Mouse (Mus musculus): ENCODE results near the gene Synpo2. TPM values are rescaled to one million over a fixed set of nuclear protein-coding genes. Genes with fewer than 3 reads are reported as not detected.
A peak's percentile ranks its signal among the peaks of the same experiment; 100 is the strongest.

Synpo2 gene
- 0.28 TPM in 1 of 2 replicates, not detected in the other for total RNA-seq (2014; fragmentation: Nextera tagmentation)
- total RNA-seq (2017), result not detected in 2 replicates

GRCm38 (mm10) chr3:123235921-123236320, at the start of gene Synpo2:
TSS of gene Synpo2 (minus strand) at chr3:123236149.
- peak; percentile 95 for ATAC-seq (replicated peaks; ENCODE audit: poor library complexity, severe bottlenecking)

- no peak for ATAC-seq (replicated peaks; ENCODE audit: poor library complexity, severe bottlenecking)
These were observed 49.7 kb upstream of the Synpo2 start for GRCm38 (mm10) chr3:123285649-123286048.

GRCm38 (mm10) chr3:123284284-123284683, 48.3 kb upstream of the Synpo2 start:
- no peak for ATAC-seq (replicated peaks; ENCODE audit: poor library complexity, severe bottlenecking)

- ATAC-seq (replicated peaks; ENCODE audit: poor library complexity, severe bottlenecking), result no peak
These were observed 47.1 kb upstream of the Synpo2 start for GRCm38 (mm10) chr3:123282866-123283615.

- ATAC-seq (replicated peaks; ENCODE audit: poor library complexity, severe bottlenecking), result peak; percentile 65
These were observed 31.8 kb upstream of the Synpo2 start for GRCm38 (mm10) chr3:123267741-123268201.

- peak; percentile 82 for ATAC-seq (replicated peaks; ENCODE audit: poor library complexity, severe bottlenecking)
These were observed 31.1 kb upstream of the Synpo2 start, which contains the start of gene Sec24d for GRCm38 (mm10) chr3:123266753-123267651. TSS of gene Sec24d (plus strand) at chr3:123267455.

GRCm38 (mm10) chr3:123264706-123265105, 28.8 kb upstream of the Synpo2 start:
- no peak for ATAC-seq (replicated peaks; ENCODE audit: poor library complexity, severe bottlenecking)

GRCm38 (mm10) chr3:123258709-123259108, 22.8 kb upstream of the Synpo2 start:
- ATAC-seq (replicated peaks; ENCODE audit: poor library complexity, severe bottlenecking), result no peak

- ATAC-seq (replicated peaks; ENCODE audit: poor library complexity, severe bottlenecking), result peak; percentile 100
These were observed 20.5 kb upstream of the Synpo2 start for GRCm38 (mm10) chr3:123256181-123257101.

- no peak for ATAC-seq (replicated peaks; ENCODE audit: poor library complexity, severe bottlenecking)
These were observed 9.7 kb upstream of the Synpo2 start for GRCm38 (mm10) chr3:123245646-123246045.

- no peak for ATAC-seq (replicated peaks; ENCODE audit: poor library complexity, severe bottlenecking)
These were observed 8.4 kb upstream of the Synpo2 start for GRCm38 (mm10) chr3:123244376-123244775.

GRCm38 (mm10) chr3:123237446-123237845, 1.5 kb upstream of the Synpo2 start:
- no peak for ATAC-seq (replicated peaks; ENCODE audit: poor library complexity, severe bottlenecking)

GRCm38 (mm10) chr3:123237039-123237438, 1.1 kb upstream of the Synpo2 start:
- no peak for ATAC-seq (replicated peaks; ENCODE audit: poor library complexity, severe bottlenecking)

GRCm38 (mm10) chr3:123235495-123235894, 454 bp downstream of the Synpo2 start:
- no peak for ATAC-seq (replicated peaks; ENCODE audit: poor library complexity, severe bottlenecking)

- ATAC-seq (replicated peaks; ENCODE audit: poor library complexity, severe bottlenecking), result no peak
These were observed 1.6 kb downstream of the Synpo2 start for GRCm38 (mm10) chr3:123234191-123234836.

GRCm38 (mm10) chr3:123231639-123232038, 4.3 kb downstream of the Synpo2 start:
- no peak for ATAC-seq (replicated peaks; ENCODE audit: poor library complexity, severe bottlenecking)

GRCm38 (mm10) chr3:123227276-123227675, 8.7 kb downstream of the Synpo2 start:
- ATAC-seq (replicated peaks; ENCODE audit: poor library complexity, severe bottlenecking), result no peak

GRCm38 (mm10) chr3:123218646-123219045, 17.3 kb downstream of the Synpo2 start:
- peak; percentile 80 for ATAC-seq (replicated peaks; ENCODE audit: poor library complexity, severe bottlenecking)

- peak; percentile 74 for ATAC-seq (replicated peaks; ENCODE audit: poor library complexity, severe bottlenecking)
These were observed 27.1 kb downstream of the Synpo2 start for GRCm38 (mm10) chr3:123208891-123209290.
